Mouse (Mus musculus): ENCODE measurements around the gene Impg1. TPM values are rescaled to one million over a fixed set of nuclear protein-coding genes. Genes with fewer than 3 reads are reported as not detected.

Gene Impg1
- not detected in 2 replicates for polyA plus RNA-seq (2016; fragmentation: Nextera tagmentation; extraction: Ambion mirVana)

GRCm38 (mm10) chr9:80465381-80465780, at the start of gene Impg1:
Gene Impg1, minus strand, starts transcription at chr9:80465481.
- no peak within 1 kb of the TSS for H3K27ac ChIP-seq
- 53% methylated on average over 6 of the region's 6 CpGs for WGBS
- no peaks in the 10 kb centered on the region for H3K4me1 ChIP-seq
- DNase-seq (ENCODE audit: extremely low spot score, low spot score), result no peak
- no peaks in the 10 kb centered on the region for H3K9me3 ChIP-seq
- no peaks in the 10 kb centered on the region for H3K27me3 ChIP-seq (ENCODE audit: poor library complexity, severe bottlenecking)
- no peak within 1 kb of the TSS for H3K4me3 ChIP-seq
- no peaks in the 10 kb centered on the region for H3K36me3 ChIP-seq (replicated peaks)

GRCm38 (mm10) chr9:80509464-80510153, 44.3 kb upstream of the Impg1 start:
- H3K9me3 ChIP-seq, result no peaks in the 10 kb centered on the region
- H3K36me3 ChIP-seq (replicated peaks), result no peaks in the 10 kb centered on the region
- H3K4me1 ChIP-seq, result peaks cover 11% of the 10 kb centered on the region; the same call in 1 of the 2 replicates
- WGBS, result 90% methylated on average over 7 of the region's 7 CpGs
- no peaks in the 10 kb centered on the region for H3K27me3 ChIP-seq (ENCODE audit: poor library complexity, severe bottlenecking)
- DNase-seq (ENCODE audit: extremely low spot score, low spot score), result no peak
- no peak overlapping the region for H3K4me3 ChIP-seq
- no peak overlapping the region for H3K27ac ChIP-seq

- DNase-seq (ENCODE audit: extremely low spot score, low spot score), result no peak
- 50% methylated on average over 2 of the region's 2 CpGs for WGBS
Measured at GRCm38 (mm10) chr9:80504496-80505012, 39.3 kb upstream of the Impg1 start.

GRCm38 (mm10) chr9:80491591-80491990, 26.3 kb upstream of the Impg1 start:
- no peaks in the 10 kb centered on the region for H3K27me3 ChIP-seq (ENCODE audit: poor library complexity, severe bottlenecking)
- no peak for DNase-seq (ENCODE audit: extremely low spot score, low spot score)
- H3K36me3 ChIP-seq (replicated peaks), result no peaks in the 10 kb centered on the region
- no peak overlapping the region for H3K27ac ChIP-seq
- no peaks in the 10 kb centered on the region for H3K9me3 ChIP-seq
- no peaks in the 10 kb centered on the region for H3K4me1 ChIP-seq
- H3K4me3 ChIP-seq, result no peak overlapping the region
- WGBS, result 80% methylated on average over 4 of the region's 4 CpGs

More at GRCm38 (mm10) chr9:80504496-80505012, 39.3 kb upstream of the Impg1 start:
- no peaks in the 10 kb centered on the region for H3K27me3 ChIP-seq (ENCODE audit: poor library complexity, severe bottlenecking)
- H3K4me1 ChIP-seq, result peaks cover 11% of the 10 kb centered on the region; the same call in 1 of the 2 replicates
- no peak overlapping the region for H3K27ac ChIP-seq
- H3K4me3 ChIP-seq, result no peak overlapping the region
- no peaks in the 10 kb centered on the region for H3K9me3 ChIP-seq
- H3K36me3 ChIP-seq (replicated peaks), result no peaks in the 10 kb centered on the region

GRCm38 (mm10) chr9:80460420-80460819, 4.9 kb downstream of the Impg1 start:
- no peaks in the 10 kb centered on the region for H3K4me1 ChIP-seq
- H3K36me3 ChIP-seq (replicated peaks), result no peaks in the 10 kb centered on the region
- H3K27ac ChIP-seq, result no peak overlapping the region
- H3K27me3 ChIP-seq (ENCODE audit: poor library complexity, severe bottlenecking), result no peaks in the 10 kb centered on the region
- DNase-seq (ENCODE audit: extremely low spot score, low spot score), result no peak
- no peak overlapping the region for H3K4me3 ChIP-seq
- 87% methylated on average over 4 of the region's 4 CpGs for WGBS
- no peaks in the 10 kb centered on the region for H3K9me3 ChIP-seq

- no peak for DNase-seq (ENCODE audit: extremely low spot score, low spot score)
- WGBS, result 41% methylated on average over 3 of the region's 3 CpGs
- H3K27me3 ChIP-seq (ENCODE audit: poor library complexity, severe bottlenecking), result no peaks in the 10 kb centered on the region
- H3K4me3 ChIP-seq, result no peak overlapping the region
- H3K4me1 ChIP-seq, result peaks cover 4% of the 10 kb centered on the region; the same call in 1 of the 2 replicates
- no peaks in the 10 kb centered on the region for H3K9me3 ChIP-seq
- H3K27ac ChIP-seq, result no peak overlapping the region
- no peaks in the 10 kb centered on the region for H3K36me3 ChIP-seq (replicated peaks)
Measured at GRCm38 (mm10) chr9:80450467-80451261, 14.6 kb downstream of the Impg1 start.

GRCm38 (mm10) chr9:80441096-80441710, 24.1 kb downstream of the Impg1 start:
- Histone ChIP-seq H3K36me3 (replicated peaks) (no peaks in the 10 kb centered on the region), H3K27ac (no peak overlapping the region), H3K27me3 (ENCODE audit: poor library complexity, severe bottlenecking) (no peaks in the 10 kb centered on the region), H3K4me3 (no peak overlapping the region), H3K9me3 (no peaks in the 10 kb centered on the region), H3K4me1 (no peaks in the 10 kb centered on the region)
- WGBS, result 66% methylated on average over 5 of the region's 5 CpGs
- no peak for DNase-seq (ENCODE audit: extremely low spot score, low spot score)

- H3K9me3 ChIP-seq, result no peaks in the 10 kb centered on the region
- no peak overlapping the region for H3K4me3 ChIP-seq
- WGBS, result 46% methylated on average over 3 of the region's 3 CpGs
- H3K27me3 ChIP-seq (ENCODE audit: poor library complexity, severe bottlenecking), result peaks cover 18% of the 10 kb centered on the region
- DNase-seq (ENCODE audit: extremely low spot score, low spot score), result no peak
- H3K27ac ChIP-seq, result no peak overlapping the region
- no peaks in the 10 kb centered on the region for H3K36me3 ChIP-seq (replicated peaks)
- H3K4me1 ChIP-seq, result peaks cover 16% of the 10 kb centered on the region
Measured at GRCm38 (mm10) chr9:80391404-80391803, 73.9 kb downstream of the Impg1 start.

- DNase-seq (ENCODE audit: extremely low spot score, low spot score), result no peak
- Histone ChIP-seq H3K27me3 (ENCODE audit: poor library complexity, severe bottlenecking) (peaks cover 18% of the 10 kb centered on the region), H3K27ac (no peak overlapping the region), H3K36me3 (replicated peaks) (no peaks in the 10 kb centered on the region), H3K4me1 (peaks cover 16% of the 10 kb centered on the region), H3K9me3 (no peaks in the 10 kb centered on the region), H3K4me3 (no peak overlapping the region)
- 31% methylated on average over 5 of the region's 5 CpGs for WGBS
Measured at GRCm38 (mm10) chr9:80391002-80391401, 74.3 kb downstream of the Impg1 start.

- Histone ChIP-seq H3K9me3 (no peaks in the 10 kb centered on the region), H3K36me3 (replicated peaks) (no peaks in the 10 kb centered on the region), H3K27me3 (ENCODE audit: poor library complexity, severe bottlenecking) (peaks cover 16% of the 10 kb centered on the region), H3K4me3 (no peak overlapping the region), H3K27ac (no peak overlapping the region), H3K4me1 (peaks cover 16% of the 10 kb centered on the region)
- WGBS, result 92% methylated on average over 3 of the region's 3 CpGs
- DNase-seq (ENCODE audit: extremely low spot score, low spot score), result no peak
Measured at GRCm38 (mm10) chr9:80387890-80388289, 77.4 kb downstream of the Impg1 start.

- Histone ChIP-seq H3K9me3 (no peaks in the 10 kb centered on the region), H3K36me3 (replicated peaks) (no peaks in the 10 kb centered on the region), H3K4me1 (peaks cover 12% of the 10 kb centered on the region), H3K27ac (no peak overlapping the region), H3K27me3 (ENCODE audit: poor library complexity, severe bottlenecking) (peaks cover 6% of the 10 kb centered on the region; the same call in 1 of the 2 replicates), H3K4me3 (no peak overlapping the region)
- 29% methylated on average over 5 of the region's 5 CpGs for WGBS
- DNase-seq (ENCODE audit: extremely low spot score, low spot score), result no peak
Measured at GRCm38 (mm10) chr9:80386492-80386891, 78.8 kb downstream of the Impg1 start.

- H3K9me3 ChIP-seq, result no peaks in the 10 kb centered on the region
- no peak for DNase-seq (ENCODE audit: extremely low spot score, low spot score)
- no peak overlapping the region for H3K27ac ChIP-seq
- no peaks in the 10 kb centered on the region for H3K36me3 ChIP-seq (replicated peaks)
- WGBS, result 45% methylated on average over 7 of the region's 7 CpGs
- peaks cover 6% of the 10 kb centered on the region; the same call in 1 of the 2 replicates for H3K27me3 ChIP-seq (ENCODE audit: poor library complexity, severe bottlenecking)
- peaks cover 7% of the 10 kb centered on the region for H3K4me1 ChIP-seq
- H3K4me3 ChIP-seq, result no peak overlapping the region
Measured at GRCm38 (mm10) chr9:80386000-80386399, 79.3 kb downstream of the Impg1 start.

All from forebrain, embryonic 10.5 days (tissue).